In the genomic region with DNA sequence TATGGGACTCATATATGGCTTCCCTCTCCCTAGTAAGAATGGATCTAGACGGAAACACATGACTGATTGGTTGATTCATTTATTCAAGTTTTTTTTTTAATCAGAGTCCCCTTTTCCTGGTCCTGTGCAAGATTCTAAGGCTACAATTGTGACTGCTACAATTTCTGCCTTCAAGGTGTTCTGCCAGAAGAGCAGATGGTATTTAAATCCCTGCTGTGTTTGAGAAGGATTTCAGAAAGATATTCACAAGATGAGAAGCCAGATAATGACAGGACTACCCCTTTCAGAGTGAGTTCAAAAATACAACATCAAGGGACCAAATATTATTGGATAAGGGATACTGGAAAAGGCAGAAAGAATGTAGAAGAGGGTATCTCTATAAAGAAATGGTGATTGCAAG, we compare ENCODE assay signal across 19 mouse cellular contexts.
DNase-seq lines count a peak whose midpoint lies in the region; ATAC-seq and TF ChIP-seq lines count a peak whose summit lies in the region.
"Had no signal": no experiment of that assay in that cellular context is flagged by ENCODE, and none has a peak within 500 bp of the region (broad histone marks: within the 10 kb centered on the region; RNA-seq: fewer than 3 reads in every experiment).

No protein-coding gene starts in this region.

- H3K4me1 ChIP-seq in forebrain, embryonic 14.5 days (ENCODE audit: control insufficient read depth, insufficient read depth, low read length) = peaks cover 6% of the 10 kb centered on the region; the same call in 1 of the 2 replicates
- peaks cover 6% of the 10 kb centered on the region; the same call in 1 of the 2 replicates for H3K4me1 ChIP-seq in forebrain, embryonic 12.5 days
- H3K4me1 ChIP-seq in midbrain, postnatal 0 days (ENCODE audit: insufficient read depth, low read length) = no peaks in the 10 kb centered on the region
- H3K4me1 ChIP-seq in midbrain, embryonic 13.5 days (replicated peaks) = no peaks in the 10 kb centered on the region
- no peaks in the 10 kb centered on the region for H3K4me1 ChIP-seq in kidney, embryonic 14.5 days (ENCODE audit: control insufficient read depth, insufficient read depth, low read length)
- H3K4me1 ChIP-seq: embryonic facial prominence, embryonic 10.5 days; heart, embryonic 15.5 days had no signal

- H3K9me3 ChIP-seq in forebrain, embryonic 14.5 days (replicated peaks; ENCODE audit: control insufficient read depth, low read length) = no peaks in the 10 kb centered on the region
- H3K9me3 ChIP-seq in forebrain, embryonic 12.5 days = no peaks in the 10 kb centered on the region
- no peaks in the 10 kb centered on the region for H3K9me3 ChIP-seq in midbrain, postnatal 0 days (ENCODE audit: low read length)
- no peaks in the 10 kb centered on the region for H3K9me3 ChIP-seq in midbrain, embryonic 13.5 days
- H3K9me3 ChIP-seq in kidney, embryonic 14.5 days (ENCODE audit: control insufficient read depth, low read length) = no peaks in the 10 kb centered on the region
- H3K9me3 ChIP-seq: embryonic facial prominence, embryonic 10.5 days; forebrain, embryonic 15.5 days; heart, embryonic 15.5 days had no signal

- no peak overlapping the region for H3K4me2 ChIP-seq in forebrain, embryonic 14.5 days (ENCODE audit: low read length)
- no peak overlapping the region for H3K4me2 ChIP-seq in forebrain, embryonic 12.5 days
- H3K4me2 ChIP-seq in midbrain, postnatal 0 days (ENCODE audit: low read depth, low read length, poor library complexity, severe bottlenecking) = no peak overlapping the region
- no peak overlapping the region for H3K4me2 ChIP-seq in midbrain, embryonic 13.5 days (replicated peaks)
- H3K4me2 ChIP-seq in kidney, embryonic 14.5 days (replicated peaks; ENCODE audit: low read depth, low read length) = no peak overlapping the region
- H3K4me2 ChIP-seq: forebrain, embryonic 15.5 days; heart, embryonic 11.5 days; heart, embryonic 15.5 days; hindbrain, embryonic 14.5 days had no signal

- no peak overlapping the region for H3K27ac ChIP-seq in forebrain, embryonic 14.5 days (ENCODE audit: low read depth, low read length)
- H3K27ac ChIP-seq in forebrain, embryonic 12.5 days = no peak overlapping the region
- H3K27ac ChIP-seq in midbrain, postnatal 0 days (ENCODE audit: low read depth, low read length) = no peak overlapping the region
- H3K27ac ChIP-seq in midbrain, embryonic 13.5 days = no peak overlapping the region
- H3K27ac ChIP-seq in kidney, embryonic 14.5 days (ENCODE audit: low read depth, low read length) = no peak overlapping the region
- H3K27ac ChIP-seq: embryonic facial prominence, embryonic 10.5 days; forebrain, embryonic 15.5 days; heart, adult 2 months; heart, embryonic 15.5 days; hindbrain, embryonic 14.5 days had no signal

- H3K4me3 ChIP-seq in forebrain, embryonic 14.5 days (ENCODE audit: low read depth, low read length) = no peak overlapping the region
- no peak overlapping the region for H3K4me3 ChIP-seq in forebrain, embryonic 12.5 days (replicated peaks)
- H3K4me3 ChIP-seq in midbrain, postnatal 0 days (ENCODE audit: low read depth, low read length) = no peak overlapping the region
- no peak overlapping the region for H3K4me3 ChIP-seq in midbrain, embryonic 13.5 days (replicated peaks)
- no peak overlapping the region for H3K4me3 ChIP-seq in kidney, embryonic 14.5 days (ENCODE audit: low read length)
- H3K4me3 ChIP-seq: embryonic facial prominence, embryonic 10.5 days; forebrain, embryonic 15.5 days; heart, adult 2 months; heart, embryonic 15.5 days had no signal

- ATAC-seq in forebrain, embryonic 14.5 days = no peak
- no peak for ATAC-seq in forebrain, embryonic 12.5 days (ENCODE audit: low FRiP score)
- no peak for ATAC-seq in midbrain, postnatal 0 days (ENCODE audit: low FRiP score)
- no peak for ATAC-seq in midbrain, embryonic 13.5 days
- no peak for ATAC-seq in kidney, embryonic 14.5 days (ENCODE audit: low FRiP score, low TSS enrichment)
- ATAC-seq: forebrain, embryonic 15.5 days; intestine, embryonic 16.5 days had no signal

- H3K36me3 ChIP-seq in forebrain, embryonic 14.5 days (ENCODE audit: control insufficient read depth, insufficient read depth, low read length) = no peaks in the 10 kb centered on the region
- H3K36me3 ChIP-seq in forebrain, embryonic 12.5 days (replicated peaks) = no peaks in the 10 kb centered on the region
- H3K36me3 ChIP-seq in midbrain, postnatal 0 days (ENCODE audit: insufficient read depth, low read length) = no peaks in the 10 kb centered on the region
- no peaks in the 10 kb centered on the region for H3K36me3 ChIP-seq in midbrain, embryonic 13.5 days
- H3K36me3 ChIP-seq in kidney, embryonic 14.5 days (ENCODE audit: control insufficient read depth, insufficient read depth, low read length) = no peaks in the 10 kb centered on the region
- H3K36me3 ChIP-seq: embryonic facial prominence, embryonic 10.5 days; forebrain, embryonic 15.5 days; heart, embryonic 15.5 days had no signal

- TF ChIP-seq CTCF in midbrain, postnatal 0 days (IDR thresholded peaks at IDR 0.05) = no peak

- peak; percentile 24 for DNase-seq in forebrain, embryonic 14.5 days (ENCODE audit: low spot score)
- DNase-seq in midbrain, postnatal 0 days (ENCODE audit: low spot score) = peak; percentile 48
- DNase-seq in cerebellum, adult 9-11 months = peak; percentile 36
- DNase-seq in spleen, postnatal 10 days (ENCODE audit: low spot score in 2 of 2) = no peak
- DNase-seq: adrenal gland, adult 8-10 months; adrenal gland, postnatal 36 days; gastrocnemius, postnatal 14 days; heart, adult 2 months; heart, postnatal 14 days; kidney, adult 2 months had no signal

- no peaks in the 10 kb centered on the region for H3K27me3 ChIP-seq in forebrain, embryonic 14.5 days (replicated peaks; ENCODE audit: control insufficient read depth, insufficient read depth, low read length)
- no peaks in the 10 kb centered on the region for H3K27me3 ChIP-seq in forebrain, embryonic 12.5 days
- H3K27me3 ChIP-seq in midbrain, postnatal 0 days (ENCODE audit: insufficient read depth, low read length) = no peaks in the 10 kb centered on the region
- no peaks in the 10 kb centered on the region for H3K27me3 ChIP-seq in midbrain, embryonic 13.5 days
- no peaks in the 10 kb centered on the region for H3K27me3 ChIP-seq in kidney, embryonic 14.5 days (ENCODE audit: control insufficient read depth, insufficient read depth, low read length)
- H3K27me3 ChIP-seq: forebrain, embryonic 15.5 days; heart, embryonic 15.5 days had no signal

- WGBS in forebrain, embryonic 14.5 days = 77% methylated on average over 1 of the region's 1 CpGs
- WGBS in forebrain, embryonic 12.5 days = 80% methylated on average over 1 of the region's 1 CpGs
- WGBS in midbrain, postnatal 0 days = 79% methylated on average over 1 of the region's 1 CpGs
- 77% methylated on average over 1 of the region's 1 CpGs for WGBS in midbrain, embryonic 13.5 days
- WGBS in kidney, embryonic 14.5 days = 79% methylated on average over 1 of the region's 1 CpGs

- no peak overlapping the region for H3K9ac ChIP-seq in forebrain, embryonic 14.5 days (ENCODE audit: low read length)
- no peak overlapping the region for H3K9ac ChIP-seq in forebrain, embryonic 12.5 days
- no peak overlapping the region for H3K9ac ChIP-seq in midbrain, postnatal 0 days (replicated peaks; ENCODE audit: low read length, poor library complexity, severe bottlenecking)
- no peak overlapping the region for H3K9ac ChIP-seq in midbrain, embryonic 13.5 days (replicated peaks)
- H3K9ac ChIP-seq in kidney, embryonic 14.5 days (ENCODE audit: low read depth, low read length) = no peak overlapping the region
- H3K9ac ChIP-seq: forebrain, embryonic 15.5 days; heart, embryonic 15.5 days; hindbrain, embryonic 14.5 days had no signal

Comparison
In these comparisons a context has a peak if more than half of its experiments do, and no peak if none do; other contexts are left out.
1. DNase-seq: peak in forebrain, embryonic 14.5 days (single experiment), midbrain, postnatal 0 days (single experiment) and cerebellum, adult 9-11 months (single experiment); none in spleen, postnatal 10 days (0 of 2).